Mouse (Mus musculus) forebrain, embryonic 11.5 days (tissue): ENCODE data around the gene Itm2c. TPM values are rescaled to one million over a fixed set of nuclear protein-coding genes. Genes with fewer than 3 reads are reported as not detected.
A peak's percentile ranks its signal among the peaks of the same experiment; 100 is the strongest.

Experiments
- ATAC-seq: fragments of 200-750 bp; cut with Nextera tagmentation; replicated peaks from 2 replicates; pipeline ENCODE4 v1.8.0; 2017; ENCODE audit warnings: moderate TSS enrichment; ENCODE audit not compliant: low FRiP score
- DNase-seq: peaks from one replicate; pipeline ENCODE4 v3.0.0-alpha.2; 2017; ENCODE audit warnings: low spot score
- H3K27ac ChIP-seq: fragments of 300-500 bp; sonication (generic); 2 replicates; pipeline ENCODE4 v1.5.1; 2014; ENCODE audit warnings: low read depth, low read length
- H3K27me3 ChIP-seq: fragments of 300-500 bp; sonication (generic); 2 replicates; pipeline ENCODE4 v1.6.1; 2014; ENCODE audit warnings: mild to moderate bottlenecking, low read length, mixed read lengths; ENCODE audit not compliant: control insufficient read depth, insufficient read depth
- H3K36me3 ChIP-seq: fragments of 300-500 bp; sonication (generic); 2 replicates; pipeline ENCODE4 v1.6.1; 2014; ENCODE audit warnings: mild to moderate bottlenecking, low read length, moderate library complexity, mixed read lengths; ENCODE audit not compliant: control insufficient read depth, insufficient read depth
- H3K4me1 ChIP-seq: fragments of 300-500 bp; sonication (generic); replicated peaks from 2 replicates; pipeline ENCODE4 v1.6.1; 2014; ENCODE audit warnings: low read length, mixed read lengths; ENCODE audit not compliant: control insufficient read depth, insufficient read depth
- H3K4me2 ChIP-seq: fragments of 300-500 bp; sonication (generic); 2 replicates; pipeline ENCODE4 v1.6.1; 2014; ENCODE audit warnings: low read depth, mild to moderate bottlenecking, low read length, moderate library complexity, mixed read lengths; ENCODE audit not compliant: severe bottlenecking
- H3K4me3 ChIP-seq: fragments of 300-500 bp; sonication (generic); 2 replicates; pipeline ENCODE4 v1.5.1; 2014; ENCODE audit warnings: low read depth, low read length
- H3K9ac ChIP-seq: fragments of 300-500 bp; sonication (generic); 2 replicates; pipeline ENCODE4 v1.6.1; 2014; ENCODE audit warnings: low read length
- H3K9me3 ChIP-seq: fragments of 300-500 bp; sonication (generic); 2 replicates; pipeline ENCODE4 v1.6.1; 2016; ENCODE audit warnings: low read length, mixed read lengths; ENCODE audit not compliant: control insufficient read depth
- WGBS: fragments of 180-500 bp; shearing (Covaris S2); extraction: QIAGEN DNeasy Blood & Tissue Kit; methylation state at CpG from one replicate; pipeline ENCODE4 v1.1.7; 2014; 5-methylcytosine and 5-hydroxymethylcytosine counted together
- polyA plus RNA-seq: library from polyadenylated mRNA; unstranded; fragments of >200 nt; fragmentation: Nextera tagmentation; extraction: Ambion mirVana; gene quantifications from 2 replicates; pipeline ENCODE4 v1.2.1, GENCODE M21; 2014

The Itm2c gene
- polyA plus RNA-seq, 1 experiment from 2014 or later: 65.3 TPM

DNA sequence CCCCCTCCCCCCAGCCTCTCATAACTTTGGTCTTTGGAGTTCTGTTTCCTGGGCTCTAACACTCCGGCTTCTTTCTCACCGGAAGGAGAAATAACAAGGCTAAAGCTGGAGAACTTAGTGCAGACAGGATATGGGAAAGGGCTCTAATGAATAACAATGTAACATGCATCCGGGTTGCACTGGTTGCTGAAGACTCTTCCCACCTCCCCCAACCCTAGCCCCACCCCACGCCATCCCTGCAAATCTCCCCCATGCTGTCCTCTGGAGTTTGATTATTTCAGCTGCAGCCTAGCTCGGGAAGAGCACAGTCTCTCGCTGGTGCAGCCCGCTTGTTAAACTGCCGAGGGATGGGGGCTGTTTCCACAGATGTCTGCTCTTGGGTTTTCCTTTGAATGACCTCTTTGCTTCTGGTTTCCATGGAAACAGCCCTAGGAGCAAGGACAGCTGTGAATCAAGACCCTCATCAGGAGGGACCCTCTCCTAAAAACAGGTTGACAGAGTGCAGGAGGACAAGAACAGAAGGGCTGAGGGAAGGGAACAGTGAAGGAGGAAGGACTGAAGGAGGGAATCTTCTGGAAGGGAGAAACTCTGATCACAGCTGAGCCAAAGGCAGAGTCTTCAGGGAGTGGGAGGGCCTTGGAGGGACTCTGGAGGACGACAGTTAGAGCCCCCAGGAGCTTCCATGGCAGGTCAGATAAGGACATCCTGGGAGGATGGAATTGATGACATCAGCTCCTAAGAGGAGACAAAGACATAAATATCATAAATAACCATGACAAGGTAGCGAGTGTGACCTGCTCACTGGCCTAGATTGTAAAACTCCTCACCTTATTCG lies 39.8 kb downstream of the Itm2c start:
- Histone ChIP-seq H3K36me3 (no peaks in the 10 kb centered on the region), H3K4me3 (no peak overlapping the region), H3K27me3 (no peaks in the 10 kb centered on the region), H3K9me3 (no peaks in the 10 kb centered on the region), H3K4me2 (peak overlapping the region; percentile 29; the same call in 1 of the 2 replicates), H3K9ac (peak overlapping the region; percentile 23), H3K27ac (peak overlapping the region; percentile 41; the same call in 1 of the 2 replicates), H3K4me1 (peaks cover 15% of the 10 kb centered on the region)
- peak; percentile 57 for ATAC-seq
- DNase-seq: no peak
- WGBS: 20% methylated on average over 11 of the region's 11 CpGs

DNA sequence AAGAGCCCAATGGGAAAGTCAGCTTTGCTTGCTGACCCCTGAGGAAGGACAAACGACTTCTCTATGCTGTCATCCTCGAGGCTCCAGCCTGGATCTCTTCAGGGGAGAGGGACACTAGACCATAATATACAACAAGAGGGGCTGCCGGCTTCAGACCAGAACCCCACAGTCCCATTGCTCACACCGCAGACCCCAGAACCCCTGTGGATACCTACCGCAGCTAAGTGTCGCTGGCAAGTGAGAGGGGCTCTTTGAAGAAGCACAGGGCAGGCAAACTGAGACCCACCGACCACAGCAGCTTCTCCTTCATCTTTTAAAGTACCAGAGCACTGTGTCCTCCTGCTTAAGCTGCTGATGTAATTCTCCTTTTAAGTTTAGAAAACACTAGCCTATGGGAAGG lies 40.5 kb downstream of the Itm2c start:
- WGBS: 15% methylated on average over 7 of the region's 7 CpGs
- H3K27ac ChIP-seq: no peak overlapping the region; the same call in 1 of the 2 replicates
- H3K4me1 ChIP-seq: peaks cover 15% of the 10 kb centered on the region

DNA sequence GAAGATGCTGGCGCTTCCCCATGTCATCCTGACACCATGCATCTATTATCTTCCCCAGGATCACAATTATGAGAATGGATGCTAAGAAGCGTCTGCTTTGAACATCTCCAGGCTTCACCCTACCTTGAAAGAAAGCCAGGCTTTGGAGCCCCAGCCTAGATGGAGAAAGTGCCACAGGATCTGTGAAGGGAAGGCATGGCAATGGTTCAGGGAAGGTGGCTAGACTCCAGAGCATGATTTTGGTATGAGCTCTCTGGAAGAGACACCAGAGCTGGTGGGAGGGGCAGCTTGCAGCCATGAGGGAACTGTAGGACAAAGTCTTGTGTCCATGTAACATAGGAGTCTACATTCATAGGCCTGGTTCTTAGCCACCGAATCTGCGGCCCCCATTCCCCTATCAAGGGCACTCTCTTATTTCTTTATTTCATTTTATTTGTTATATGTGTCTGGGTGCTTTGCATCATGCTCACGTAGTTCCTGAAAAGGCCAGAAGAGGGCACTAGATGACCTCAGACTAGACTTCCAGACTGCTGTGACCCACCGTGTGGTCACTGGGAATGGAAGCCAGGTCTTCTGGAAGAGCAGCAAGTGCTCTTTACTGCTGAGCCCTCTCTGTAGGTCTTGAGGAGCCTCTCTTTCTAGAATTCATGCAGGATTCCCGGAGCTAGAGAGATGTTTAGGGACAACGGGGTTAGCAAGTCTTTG lies 41.2 kb downstream of the Itm2c start:
- H3K4me2 ChIP-seq: no peak overlapping the region
- no peak overlapping the region for H3K4me3 ChIP-seq
- peaks cover 16% of the 10 kb centered on the region for H3K4me1 ChIP-seq
- WGBS: 49% methylated on average over 8 of the region's 8 CpGs
- no peaks in the 10 kb centered on the region for H3K27me3 ChIP-seq
- ATAC-seq (no peak), DNase-seq (peak; percentile 73)
- no peak overlapping the region for H3K9ac ChIP-seq
- no peak overlapping the region for H3K27ac ChIP-seq
- no peaks in the 10 kb centered on the region for H3K36me3 ChIP-seq
- H3K9me3 ChIP-seq: no peaks in the 10 kb centered on the region

More for the DNA sequence above, 40.5 kb downstream of the Itm2c start:
- DNase-seq (no peak), ATAC-seq (no peak)
- Histone ChIP-seq H3K9ac (no peak overlapping the region), H3K4me3 (no peak overlapping the region), H3K9me3 (no peaks in the 10 kb centered on the region), H3K4me2 (no peak overlapping the region), H3K27me3 (no peaks in the 10 kb centered on the region), H3K36me3 (no peaks in the 10 kb centered on the region)

GRCm38 (mm10) chr1:85936265-85936664 lies 42.2 kb downstream of the Itm2c start:
- H3K4me2 ChIP-seq: no peak overlapping the region
- no peaks in the 10 kb centered on the region for H3K9me3 ChIP-seq
- no peak for ATAC-seq
- 84% methylated on average over 6 of the region's 6 CpGs for WGBS
- peaks cover 17% of the 10 kb centered on the region for H3K4me1 ChIP-seq
- no peak for DNase-seq
- H3K9ac ChIP-seq: no peak overlapping the region
- no peaks in the 10 kb centered on the region for H3K27me3 ChIP-seq
- no peak overlapping the region for H3K27ac ChIP-seq
- H3K4me3 ChIP-seq: no peak overlapping the region
- H3K36me3 ChIP-seq: no peaks in the 10 kb centered on the region

GRCm38 (mm10) chr1:85937323-85937722 lies 43.2 kb downstream of the Itm2c start:
- DNase-seq: no peak
- no peaks in the 10 kb centered on the region for H3K36me3 ChIP-seq

DNA sequence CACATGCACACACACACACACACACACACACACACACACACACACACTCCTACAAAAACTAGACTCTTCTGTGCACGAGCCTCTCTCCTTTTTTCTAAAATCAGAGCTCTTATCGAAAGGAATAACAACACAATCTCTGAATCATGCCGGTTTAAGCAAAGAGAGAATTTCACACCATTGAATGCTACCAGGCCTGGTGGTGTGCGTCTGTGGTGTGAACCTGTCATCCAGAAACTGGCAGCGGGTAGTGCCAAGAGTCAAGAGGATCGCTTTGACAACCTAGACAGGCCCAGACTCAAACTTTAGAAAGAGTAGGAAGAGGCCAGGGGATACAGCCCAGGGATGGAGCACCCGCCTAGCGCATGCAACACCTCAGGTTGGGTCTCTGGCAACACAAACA lies 48.2 kb downstream of the Itm2c start:
- no peak overlapping the region for H3K4me3 ChIP-seq
- H3K4me2 ChIP-seq: no peak overlapping the region
- H3K9me3 ChIP-seq: no peaks in the 10 kb centered on the region
- ATAC-seq: no peak
- H3K36me3 ChIP-seq: no peaks in the 10 kb centered on the region
- H3K27ac ChIP-seq: no peak overlapping the region
- WGBS: 85% methylated on average over 8 of the region's 8 CpGs
- DNase-seq: no peak
- H3K9ac ChIP-seq: no peak overlapping the region
- H3K4me1 ChIP-seq: 0 out of 2 replicates have a peak, but pooled peaks cover 2% of the 10 kb centered on the region
- H3K27me3 ChIP-seq: no peaks in the 10 kb centered on the region

More at GRCm38 (mm10) chr1:85937323-85937722, 43.2 kb downstream of the Itm2c start:
- Histone ChIP-seq H3K9me3 (no peaks in the 10 kb centered on the region), H3K4me3 (no peak overlapping the region), H3K27me3 (no peaks in the 10 kb centered on the region), H3K4me2 (no peak overlapping the region), H3K27ac (no peak overlapping the region), H3K9ac (no peak overlapping the region), H3K4me1 (peaks cover 16% of the 10 kb centered on the region)
- no peak for ATAC-seq
- WGBS: 85% methylated on average over 1 of the region's 1 CpGs

- Histone ChIP-seq H3K4me2 (no peak overlapping the region), H3K4me3 (no peak overlapping the region), H3K9me3 (no peaks in the 10 kb centered on the region), H3K27me3 (no peaks in the 10 kb centered on the region), H3K9ac (no peak overlapping the region), H3K36me3 (no peaks in the 10 kb centered on the region), H3K27ac (no peak overlapping the region), H3K4me1 (no peaks in the 10 kb centered on the region)
- ATAC-seq: no peak
- DNase-seq: no peak
- WGBS: 83% methylated on average over 2 of the region's 2 CpGs
These were observed 55.1 kb downstream of the Itm2c start for GRCm38 (mm10) chr1:85949085-85949684.

- no peak overlapping the region for H3K4me2 ChIP-seq
- no peaks in the 10 kb centered on the region for H3K4me1 ChIP-seq
- no peaks in the 10 kb centered on the region for H3K27me3 ChIP-seq
- 81% methylated on average over 3 of the region's 3 CpGs for WGBS
- no peaks in the 10 kb centered on the region for H3K9me3 ChIP-seq
- ATAC-seq (no peak), DNase-seq (no peak)
- no peak overlapping the region for H3K9ac ChIP-seq
- H3K27ac ChIP-seq: no peak overlapping the region
- H3K36me3 ChIP-seq: no peaks in the 10 kb centered on the region
- H3K4me3 ChIP-seq: no peak overlapping the region
These were observed 61.1 kb downstream of the Itm2c start for GRCm38 (mm10) chr1:85955150-85955549.
